Mouse (Mus musculus) liver, embryonic 15.5 days (tissue): ENCODE data around the gene Ctxn2. TPM values are rescaled to one million over a fixed set of nuclear protein-coding genes. Genes with fewer than 3 reads are reported as not detected.

Experiments used
- ATAC-seq: fragments of 200-750 bp; cut with Nextera tagmentation; 2 replicates; pipeline ENCODE4 v1.8.0; 2017; ENCODE audit warnings: moderate number of reproducible peaks, mild to moderate bottlenecking, moderate library complexity; ENCODE audit not compliant: insufficient read depth
- H3K27ac ChIP-seq: fragments of 300-500 bp; sonication (generic); replicated peaks from 2 replicates; pipeline ENCODE4 v1.5.1; 2015; ENCODE audit warnings: mild to moderate bottlenecking, inconsistent platforms
- H3K27me3 ChIP-seq: fragments of 300-500 bp; sonication (generic); 2 replicates; pipeline ENCODE4 v1.6.1; 2015; ENCODE audit warnings: mild to moderate bottlenecking, inconsistent platforms
- H3K36me3 ChIP-seq: fragments of 300-500 bp; sonication (generic); replicated peaks from 2 replicates; pipeline ENCODE4 v1.6.1; 2015; ENCODE audit warnings: moderate library complexity, mild to moderate bottlenecking, inconsistent platforms
- H3K4me1 ChIP-seq: fragments of 300-500 bp; sonication (generic); replicated peaks from 2 replicates; pipeline ENCODE4 v1.6.1; 2015; ENCODE audit warnings: inconsistent platforms
- H3K4me2 ChIP-seq: fragments of 300-500 bp; sonication (generic); 2 replicates; pipeline ENCODE4 v1.6.1; 2015; ENCODE audit warnings: moderate library complexity, mild to moderate bottlenecking, inconsistent platforms
- H3K4me3 ChIP-seq: fragments of 300-500 bp; sonication (generic); replicated peaks from 2 replicates; pipeline ENCODE4 v1.5.1; 2015; ENCODE audit warnings: mild to moderate bottlenecking, inconsistent platforms
- H3K9ac ChIP-seq: fragments of 300-500 bp; sonication (generic); 2 replicates; pipeline ENCODE4 v1.6.1; 2015; ENCODE audit warnings: moderate library complexity, mild to moderate bottlenecking, inconsistent platforms
- H3K9me3 ChIP-seq: fragments of 300-500 bp; sonication (generic); replicated peaks from 2 replicates; pipeline ENCODE4 v1.6.1; 2016; ENCODE audit warnings: inconsistent platforms
- WGBS: fragments of 180-500 bp; shearing (Covaris S2); methylation state at CpG from one replicate; pipeline ENCODE4 v1.1.7; 2015; ENCODE audit warnings: mixed read lengths; ENCODE audit not compliant: insufficient replicate concordance; 5-methylcytosine and 5-hydroxymethylcytosine counted together
- polyA plus RNA-seq: library from polyadenylated mRNA; unstranded; fragments of >200 nt; fragmentation: Nextera tagmentation; extraction: Ambion mirVana; gene quantifications from 2 replicates; pipeline ENCODE4 v1.2.1, GENCODE M21; 2015

The Ctxn2 gene
- polyA plus RNA-seq, 1 experiment from 2014 or later = not detected

DNA sequence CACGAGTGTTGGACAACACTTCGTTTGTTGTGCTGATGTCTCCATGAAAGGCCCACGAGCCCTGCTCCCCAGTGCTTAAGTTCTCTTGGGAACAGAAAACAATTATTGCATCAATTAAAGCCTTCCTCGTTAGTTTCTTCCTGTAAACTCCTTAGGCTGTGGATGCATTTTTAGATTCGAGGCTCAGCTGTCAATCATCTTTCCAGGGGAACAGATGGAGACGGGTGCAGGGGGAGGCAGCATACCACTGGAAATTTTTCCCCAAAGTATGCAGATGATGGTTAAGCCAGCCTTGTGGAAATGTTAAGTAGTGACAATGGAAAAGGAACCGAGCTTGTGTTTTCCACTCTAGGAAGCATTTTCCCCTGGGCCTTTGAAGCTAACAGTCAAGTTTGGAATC, 60.3 kb downstream of the Ctxn2 start:
- H3K27ac ChIP-seq = no peak overlapping the region
- no peaks in the 10 kb centered on the region for H3K9me3 ChIP-seq
- H3K27me3 ChIP-seq = no peaks in the 10 kb centered on the region
- H3K4me1 ChIP-seq = no peaks in the 10 kb centered on the region
- no peaks in the 10 kb centered on the region for H3K36me3 ChIP-seq
- ATAC-seq = no peak
- no peak overlapping the region for H3K9ac ChIP-seq
- no peak overlapping the region for H3K4me3 ChIP-seq
- WGBS = 50% methylated on average over 7 of the region's 7 CpGs
- no peak overlapping the region for H3K4me2 ChIP-seq

Other genes with a start within 250 kb of the Ctxn2 start
- gene Slc24a5, start 68.6 kb upstream of the Ctxn2 start, polyA plus RNA-seq = 4.6 and 5.5 TPM in 2 replicates
- 19.5 and 21.7 TPM in 2 replicates for gene Myef2, start 13.0 kb upstream of the Ctxn2 start, polyA plus RNA-seq
- gene Slc12a1, start 15.8 kb downstream of the Ctxn2 start, polyA plus RNA-seq = not detected in 2 replicates
- 87.7 and 101 TPM in 2 replicates for gene Dut, start 110.5 kb downstream of the Ctxn2 start, polyA plus RNA-seq